Mouse (Mus musculus) ovary, postnatal 14 days (tissue): Measurements from ENCODE around the gene Brinp1.
"Not testable (repeated sequence)": the region's sequence is repeated elsewhere in the genome, so short reads cannot be mapped to it uniquely, and the experiment has no call there.

Experiments
- DNase-seq: peaks from one replicate; pipeline ENCODE4 v3.0.0; 2022; ENCODE audit warnings: low spot score

Brinp1 gene

DNA sequence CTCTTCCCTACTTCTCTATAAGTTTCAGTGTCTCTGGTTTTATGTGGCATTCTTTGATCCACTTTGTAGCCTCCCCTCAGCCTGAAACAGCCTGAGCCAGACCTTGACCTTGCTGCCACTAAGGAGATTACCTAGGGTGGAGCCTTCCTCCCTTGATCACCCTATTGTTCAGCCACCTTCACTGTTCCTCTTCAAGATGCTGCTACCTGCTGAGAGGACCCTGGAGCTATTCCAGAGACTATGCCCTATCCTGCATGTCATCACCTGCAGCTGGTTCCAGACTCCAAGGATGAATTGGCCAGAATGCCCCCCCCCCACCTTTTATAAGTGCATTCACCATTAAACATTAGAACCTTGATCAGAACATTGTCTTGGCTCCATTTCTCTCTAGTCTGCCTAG is 140.2 kb downstream of the Brinp1 start:
- DNase-seq = not testable (repeated sequence)

DNA sequence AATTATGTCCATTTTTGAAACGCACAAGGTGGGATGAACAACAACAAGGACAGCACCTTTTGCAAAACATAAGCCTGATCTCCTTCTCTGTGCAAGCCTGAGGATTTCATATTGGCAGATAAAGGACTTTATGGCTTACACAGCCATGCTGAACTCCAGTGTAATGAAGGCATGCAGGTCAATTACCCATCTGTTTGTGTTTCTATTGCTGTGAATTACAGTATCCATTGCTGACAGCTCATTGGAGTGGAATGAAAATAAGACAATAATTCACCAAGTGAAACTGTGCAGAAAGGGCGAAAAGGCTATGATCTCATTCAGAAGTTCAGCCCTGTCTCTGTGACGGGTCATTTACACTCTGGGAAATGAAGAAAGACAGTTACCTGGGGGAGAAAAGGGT is 147.7 kb downstream of the Brinp1 start:
- no peak for DNase-seq

DNA sequence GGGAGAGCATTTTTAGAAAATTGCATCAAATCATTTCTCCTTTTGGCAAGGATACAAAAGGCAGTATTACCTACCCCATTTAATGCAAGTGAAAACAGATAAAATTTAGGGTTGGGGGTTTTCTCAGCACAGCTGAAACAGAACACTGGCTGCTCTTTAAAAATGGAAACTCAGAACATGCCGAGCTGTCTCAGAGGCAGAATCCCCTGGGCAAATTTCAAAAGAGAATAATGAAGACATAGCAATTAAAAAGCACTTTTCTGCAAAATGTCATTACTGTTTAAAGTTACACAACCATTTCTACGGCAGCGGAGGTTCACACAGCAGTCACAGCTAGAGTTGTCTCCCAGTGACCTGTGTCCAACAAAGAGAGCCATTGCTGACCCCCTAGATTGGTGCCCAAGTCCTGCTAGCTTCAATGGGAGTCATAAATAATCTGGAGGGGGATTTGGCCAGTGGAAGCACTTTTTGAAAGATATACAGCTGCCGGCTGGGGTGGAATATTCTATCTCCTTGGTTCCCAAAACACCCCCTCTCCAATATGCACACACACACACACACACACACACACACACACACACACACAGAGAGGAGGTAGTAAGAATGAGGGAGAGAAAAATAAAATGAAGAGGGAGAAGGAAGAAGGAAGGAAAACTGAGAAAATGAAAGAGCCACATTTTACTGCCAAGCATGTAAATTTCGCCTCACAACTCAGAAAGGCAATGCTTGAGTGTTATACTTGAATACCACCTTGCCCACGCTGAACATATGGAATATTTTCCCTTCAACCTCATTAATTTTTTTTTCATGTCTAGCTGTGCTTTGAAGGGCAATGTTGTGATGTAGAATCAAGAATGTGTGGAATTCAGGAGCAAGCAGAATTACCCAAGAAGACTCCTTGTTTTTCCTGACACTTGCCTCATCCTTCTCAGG is 152.0 kb downstream of the Brinp1 start:
- no peak for DNase-seq

DNA sequence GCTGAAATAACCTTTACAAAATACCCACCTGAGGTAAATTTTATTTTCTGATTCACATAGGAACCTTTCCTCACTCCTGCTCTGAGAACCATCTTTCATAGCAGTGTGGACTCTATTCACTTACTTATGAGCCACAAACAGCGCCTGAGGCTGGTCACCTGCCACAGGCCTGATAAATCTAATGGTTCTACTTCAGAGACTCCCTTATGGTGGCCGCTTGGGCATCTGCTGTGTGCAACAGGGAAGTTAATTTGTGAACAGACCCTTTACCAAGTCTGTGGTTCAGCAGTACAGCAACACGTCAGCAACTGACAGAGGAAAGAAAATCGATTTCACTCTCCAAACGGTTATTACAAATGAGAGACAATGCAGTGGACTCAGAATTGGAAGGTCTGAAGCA is 164.2 kb downstream of the Brinp1 start:
- no peak for DNase-seq

DNA sequence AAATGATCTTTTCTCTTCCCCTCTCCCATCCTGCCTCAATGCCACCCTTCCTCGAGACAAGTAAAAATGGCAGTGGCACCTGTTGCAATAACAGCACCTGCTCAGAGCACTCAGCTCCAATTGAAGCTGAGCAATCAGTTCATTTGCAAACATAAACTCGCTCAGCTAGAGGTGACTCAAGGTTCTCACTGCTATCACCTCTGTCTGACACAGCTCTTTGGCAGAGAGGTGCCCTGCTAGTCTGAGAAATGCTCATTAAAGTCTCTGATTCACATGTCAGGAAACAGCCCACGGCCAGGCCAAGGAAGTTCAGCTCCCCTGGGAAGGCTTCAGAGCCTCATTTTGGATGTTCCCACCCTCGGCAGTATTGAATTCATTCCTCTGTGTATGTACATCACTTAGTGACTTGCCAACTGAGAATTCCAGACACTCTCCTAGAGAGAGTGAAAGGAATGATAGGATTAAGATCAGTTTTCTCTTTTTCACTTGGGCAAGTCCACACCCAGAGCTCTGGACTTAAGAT is 165.7 kb downstream of the Brinp1 start:
- no peak for DNase-seq

DNA sequence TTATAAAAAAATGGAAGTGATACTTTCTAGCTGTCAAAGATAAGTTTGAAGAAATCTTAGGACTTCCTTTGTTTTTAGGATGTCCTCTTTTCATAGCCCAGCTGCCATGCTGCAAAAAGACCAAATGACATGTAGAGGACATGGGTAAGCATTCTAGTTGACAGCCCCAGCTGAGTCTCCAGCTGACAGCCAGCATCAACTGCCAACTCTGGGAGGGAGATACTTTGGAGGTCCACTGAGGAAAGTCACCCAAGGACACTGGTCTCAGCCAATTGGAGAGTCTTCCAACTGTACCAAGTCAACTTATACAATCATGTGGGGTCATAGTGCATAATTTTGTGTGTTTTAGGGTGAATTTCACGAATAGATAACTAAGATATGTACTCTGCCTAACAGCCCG is 166.6 kb downstream of the Brinp1 start:
- DNase-seq = no peak

DNA sequence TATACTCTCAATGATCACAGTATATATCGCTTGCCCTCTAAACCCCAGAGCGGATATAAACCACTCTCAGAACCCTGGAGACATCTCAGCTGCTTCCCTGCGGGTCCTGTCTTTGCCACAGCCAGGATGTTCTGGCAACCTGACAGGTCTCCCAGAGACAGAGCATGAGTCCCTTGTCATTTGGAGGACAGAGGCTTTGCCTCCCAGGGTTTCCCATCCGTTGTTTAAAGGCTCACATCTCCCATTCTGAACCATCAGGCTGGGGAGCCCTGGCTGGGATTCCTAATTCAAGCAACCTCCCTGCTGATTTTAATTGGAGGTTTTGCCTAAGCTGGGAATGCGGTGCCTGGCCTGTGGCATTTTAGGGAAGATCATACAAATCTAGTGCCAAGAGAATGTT is 185.9 kb downstream of the Brinp1 start:
- DNase-seq = no peak

DNA sequence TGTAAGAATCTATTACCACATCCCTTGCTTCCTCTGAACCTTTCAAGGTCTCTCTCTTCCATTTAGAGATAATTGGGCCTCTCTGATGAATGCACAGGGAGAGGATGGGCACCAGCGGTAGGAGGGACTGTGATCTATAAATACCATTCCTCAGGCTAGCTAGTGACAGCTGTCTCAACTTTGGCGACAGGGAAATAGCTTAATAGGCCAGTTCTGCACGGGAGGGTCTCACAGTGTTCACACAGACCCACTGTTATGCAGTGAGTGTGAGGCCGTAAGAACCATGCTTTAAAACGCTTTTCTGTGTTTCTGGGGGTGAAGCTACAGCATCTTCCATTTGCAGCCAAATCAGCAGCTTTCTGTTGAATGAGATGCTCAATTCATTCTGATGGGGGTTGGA is 186.8 kb downstream of the Brinp1 start:
- DNase-seq = no peak

DNA sequence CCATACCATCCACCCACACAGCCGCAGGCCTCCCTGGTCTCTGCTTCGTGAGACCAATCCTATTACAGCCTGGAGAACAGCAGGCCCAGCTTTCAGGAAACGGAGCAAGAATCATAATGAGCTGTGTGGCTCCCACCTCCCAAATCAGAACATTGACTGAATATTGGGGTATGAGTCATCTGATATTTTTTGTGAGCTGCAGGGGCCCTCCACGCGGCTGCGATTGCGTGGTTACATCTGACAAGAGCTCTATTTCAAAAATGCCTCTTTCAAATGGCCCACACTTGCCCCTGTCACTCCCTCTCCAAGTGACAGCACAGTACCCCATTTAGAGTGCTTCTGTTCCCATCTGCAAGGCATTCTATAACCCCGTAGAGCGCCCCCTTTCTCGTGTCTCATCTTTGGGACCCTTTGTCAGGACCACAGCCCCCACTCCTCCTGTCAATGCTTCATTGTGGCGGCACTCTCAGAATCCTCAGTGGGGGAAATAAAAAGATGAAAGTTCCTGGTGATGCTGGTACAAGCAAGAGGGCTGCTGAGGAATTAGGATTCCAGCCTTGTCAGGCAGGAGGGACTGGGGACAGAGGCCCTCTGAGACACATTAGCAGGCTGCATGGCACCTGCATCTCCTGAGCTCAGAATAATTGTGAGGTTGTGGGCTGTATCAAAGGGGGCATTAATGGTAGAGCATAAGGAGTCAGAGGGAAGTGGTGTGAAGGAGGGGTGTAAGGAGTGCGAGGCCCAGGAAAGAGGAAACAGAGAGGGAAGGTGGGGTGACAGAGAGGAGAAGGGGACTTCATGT is 188.2 kb downstream of the Brinp1 start:
- DNase-seq = no peak

DNA sequence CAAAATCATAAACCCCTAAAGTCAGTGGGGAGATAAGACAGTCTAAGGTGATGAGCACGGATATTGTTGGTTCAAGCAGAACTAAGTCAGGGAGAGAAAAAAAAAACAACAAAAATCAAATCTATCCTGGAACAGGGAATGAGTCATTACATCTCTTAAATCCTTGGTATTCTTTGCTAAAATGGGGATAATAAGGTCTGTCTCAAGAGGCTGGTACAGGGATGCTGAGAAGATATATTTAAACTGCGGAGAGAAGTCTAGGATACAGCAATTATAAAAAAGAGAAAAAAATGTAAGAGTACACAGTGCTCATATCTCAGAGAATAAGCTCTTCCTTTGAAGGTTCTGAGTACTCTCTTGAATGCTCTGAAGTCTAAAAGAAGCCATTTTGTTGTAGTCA is 189.3 kb downstream of the Brinp1 start:
- DNase-seq = no peak

DNA sequence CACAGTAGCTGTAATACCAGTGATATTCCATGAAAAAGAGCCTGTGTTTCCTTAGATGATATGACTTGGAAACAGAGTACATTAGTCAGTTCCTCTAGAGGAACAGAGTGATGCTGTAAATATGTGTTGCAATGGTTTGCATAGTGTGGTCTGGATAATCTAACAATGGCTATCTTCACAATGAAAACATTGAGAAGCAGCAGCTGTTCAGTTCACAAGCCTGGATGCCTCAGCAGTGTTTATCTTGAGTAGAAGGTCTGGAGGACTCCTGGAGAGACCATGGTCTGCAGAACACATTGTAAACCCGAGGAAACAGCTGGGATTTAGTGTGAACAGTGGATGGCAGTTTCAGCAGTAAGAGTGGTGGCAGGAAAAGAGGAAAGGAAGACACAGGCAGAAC is 233.2 kb downstream of the Brinp1 start:
- no peak for DNase-seq
